Mouse (Mus musculus): ENCODE data around the gene Gltpd2. TPM values are rescaled to one million over a fixed set of nuclear protein-coding genes. Genes with fewer than 3 reads are reported as not detected.

Gltpd2 gene
- total RNA-seq, 2 experiments from 2014 or later: not detected

- DNase-seq (ENCODE audit: low spot score): no peak
Measured at GRCm38 (mm10) chr11:70557545-70557944, 38.5 kb downstream of the Gltpd2 start.

GRCm38 (mm10) chr11:70561937-70562286 is 42.9 kb downstream of the Gltpd2 start:
- DNase-seq (ENCODE audit: low spot score): no peak
- intact Hi-C loops (cut with DNase I): loop anchor here (2.0 kb wide), 1 partner anchor 21 kb away; the partner anchor contains the start of gene Pld2

More at GRCm38 (mm10) chr11:70557545-70557944, 38.5 kb downstream of the Gltpd2 start:
- intact Hi-C loops (cut with DNase I): no loop called here

- intact Hi-C loops (cut with DNase I): loop anchor here (2.0 kb wide), 1 partner anchor 22 kb away; the partner anchor contains the start of gene Pld2
- DNase-seq (ENCODE audit: low spot score): peak; percentile 80
Measured at GRCm38 (mm10) chr11:70562287-70562994, 43.4 kb downstream of the Gltpd2 start, which contains the start of gene Mink1. Mink1 (plus strand) TSS chr11:70562881.

GRCm38 (mm10) chr11:70562995-70563469 is 44.0 kb downstream of the Gltpd2 start:
- no peak for DNase-seq (ENCODE audit: low spot score)
- intact Hi-C loops (cut with DNase I): loop anchor here (2.0 kb wide), 1 partner anchor 22 kb away; the partner anchor contains the start of gene Pld2

GRCm38 (mm10) chr11:70563470-70564275 is 44.7 kb downstream of the Gltpd2 start:
- intact Hi-C loops (cut with DNase I): loop anchor here (2.0 kb wide), 2 partner anchors 23 to 41 kb away; partner anchors contain the start of gene Pld2
- DNase-seq (ENCODE audit: low spot score): no peak

DNA sequence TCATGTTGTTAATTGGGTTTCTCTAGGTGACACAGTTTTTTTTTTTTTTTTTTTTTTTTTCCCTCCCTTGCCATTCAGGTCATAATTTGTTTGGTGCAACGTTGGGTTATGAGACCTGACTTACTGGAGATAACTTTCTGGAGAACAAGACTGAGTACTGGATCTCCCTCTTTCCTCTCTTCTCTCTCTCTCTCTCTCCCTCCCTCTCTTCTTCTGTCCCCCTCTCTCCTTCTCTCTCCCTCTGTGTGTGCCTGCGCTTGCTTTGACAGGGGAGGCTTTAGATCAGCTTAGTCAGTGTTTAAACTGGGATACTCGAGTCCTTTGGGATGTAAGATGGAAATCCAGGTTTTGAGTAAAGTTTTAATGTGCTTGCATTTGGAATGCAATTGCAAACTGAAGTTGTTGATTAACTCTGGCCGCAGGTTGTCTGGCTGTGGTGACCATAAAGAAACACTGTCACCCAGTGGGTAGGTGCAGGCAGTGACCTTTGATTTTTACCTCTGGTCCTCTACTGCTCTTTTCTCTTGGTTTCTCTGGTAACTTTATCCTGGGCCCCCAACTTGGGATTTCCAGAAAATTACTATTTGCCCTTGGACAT is 45.4 kb downstream of the Gltpd2 start:
- intact Hi-C loops (cut with DNase I): loop anchor here (2.0 kb wide), 1 partner anchor 40 kb away; no protein-coding TSS in a partner anchor
- DNase-seq (ENCODE audit: low spot score): no peak

DNA sequence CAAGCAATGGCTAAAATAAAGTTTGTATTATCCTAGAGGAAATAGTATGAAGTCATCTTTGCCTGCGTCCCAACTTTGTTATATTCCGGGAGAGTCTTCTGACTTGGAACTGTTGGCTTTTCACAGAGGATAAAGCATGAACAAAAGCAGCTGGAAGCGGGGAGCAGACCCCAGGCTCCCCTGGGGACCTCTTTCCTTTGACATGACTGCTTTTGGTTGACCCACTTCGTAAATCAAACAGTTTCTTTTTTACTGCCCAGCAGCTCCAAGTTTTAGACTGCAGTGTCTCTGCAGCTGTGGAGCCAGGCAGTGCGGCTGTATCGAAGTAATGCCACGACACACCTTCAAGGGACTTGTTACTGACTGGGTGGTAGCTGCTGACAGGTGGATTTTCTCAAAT is 47.6 kb downstream of the Gltpd2 start:
- DNase-seq (ENCODE audit: low spot score): no peak
- intact Hi-C loops (cut with DNase I): no loop called here

Other genes starting within 250 kb of the Gltpd2 start
- under 1 TPM in 1 of 2 experiments, not detected in 1; 0.14 TPM for gene Alox12e, start 196.6 kb upstream of the Gltpd2 start, total RNA-seq (2021)
- gene Alox15, start 167.2 kb upstream of the Gltpd2 start, total RNA-seq (2021): 1 to 10 TPM; 4.8 to 5.4 TPM
- gene Pelp1, start 109.2 kb upstream of the Gltpd2 start, total RNA-seq (2021): 10 to 100 TPM; 17.9 to 21.1 TPM
- 10 to 100 TPM in 1 of 2 experiments, 1 to 10 TPM in 1; 9.0 to 11.6 TPM for gene Arrb2, start 86.6 kb upstream of the Gltpd2 start, total RNA-seq (2021)
- gene Med11, start 67.3 kb upstream of the Gltpd2 start, total RNA-seq (2021): 1 to 10 TPM; 7.5 to 8.2 TPM
- 1 to 10 TPM; 2.3 to 2.7 TPM for gene Zmynd15, start 59.8 kb upstream of the Gltpd2 start, total RNA-seq (2021)
- gene Cxcl16, start 59.2 kb upstream of the Gltpd2 start, total RNA-seq (2021): 1 to 10 TPM; 8.4 to 9.4 TPM
- gene Tm4sf5, start 14.0 kb upstream of the Gltpd2 start, total RNA-seq (2021): 1 to 10 TPM in 1 of 2 experiments, under 1 TPM in 1; 0.78 to 1.7 TPM
- gene Vmo1, start 4.6 kb upstream of the Gltpd2 start, total RNA-seq (2021): not detected
- gene Psmb6, start 6.2 kb downstream of the Gltpd2 start, total RNA-seq (2021): 100 to 1,000 TPM; 227 to 230 TPM
- not detected for gene Gm40193, start 13.7 kb downstream of the Gltpd2 start, total RNA-seq (2021)
- 1 to 10 TPM; 6.5 to 7.4 TPM for gene Pld2, start 20.9 kb downstream of the Gltpd2 start, total RNA-seq (2021)
- gene Mink1, start 43.7 kb downstream of the Gltpd2 start, total RNA-seq (2021): 10 to 100 TPM; 43.6 to 46.3 TPM
- gene 4930544D05Rik, start 96.7 kb downstream of the Gltpd2 start, total RNA-seq (2021): not detected
- not detected for gene Chrne, start 100.0 kb downstream of the Gltpd2 start, total RNA-seq (2021)
- gene Gp1ba, start 119.9 kb downstream of the Gltpd2 start, total RNA-seq (2021): under 1 TPM; 0.36 to 0.42 TPM
- 10 to 100 TPM; 48.0 to 54.0 TPM for gene Rnf167, start 128.0 kb downstream of the Gltpd2 start, total RNA-seq (2021)
- 100 to 1,000 TPM; 550 to 562 TPM for gene Slc25a11, start 128.3 kb downstream of the Gltpd2 start, total RNA-seq (2021)
- 100 to 1,000 TPM; 290 to 310 TPM for gene Pfn1, start 135.4 kb downstream of the Gltpd2 start, total RNA-seq (2021)
- gene Eno3, start 138.0 kb downstream of the Gltpd2 start, total RNA-seq (2021): 1,000 to 10,000 TPM; 2,028 to 2,111 TPM
- gene Spag7, start 150.2 kb downstream of the Gltpd2 start, total RNA-seq (2021): 10 to 100 TPM; 89.8 to 99.5 TPM
- 10 to 100 TPM; 36.3 to 42.1 TPM for gene Camta2, start 168.9 kb downstream of the Gltpd2 start, total RNA-seq (2021)
- gene Inca1, start 181.0 kb downstream of the Gltpd2 start, total RNA-seq (2021): 1 to 10 TPM; 6.4 to 8.1 TPM
- gene Kif1c, start 181.4 kb downstream of the Gltpd2 start, total RNA-seq (2021): 100 to 1,000 TPM; 451 to 452 TPM
- 1 to 10 TPM; 7.7 to 7.8 TPM for gene Zfp3, start 245.0 kb downstream of the Gltpd2 start, total RNA-seq (2021)